Mouse (Mus musculus) neural tube, embryonic 11.5 days (tissue): ENCODE results near the gene Prune1. TPM values are rescaled to one million over a fixed set of nuclear protein-coding genes. Genes with fewer than 3 reads are reported as not detected.
A peak's percentile ranks its signal among the peaks of the same experiment; 100 is the strongest.

Source experiments
- ATAC-seq: fragments of 200-750 bp; cut with Nextera tagmentation; 2 replicates; pipeline ENCODE4 v1.8.0; 2017; ENCODE audit warnings: moderate number of reproducible peaks, mild to moderate bottlenecking, moderate TSS enrichment, moderate library complexity; ENCODE audit not compliant: insufficient read depth, low FRiP score, low TSS enrichment
- DNase-seq: peaks from one replicate; pipeline ENCODE4 v3.0.0-alpha.2; 2015; ENCODE audit warnings: low spot score
- H3K27ac ChIP-seq: fragments of 300-500 bp; sonication (generic); 2 replicates; pipeline ENCODE4 v1.5.1; 2014; ENCODE audit warnings: low read depth, mild to moderate bottlenecking, low read length
- H3K27me3 ChIP-seq: fragments of 300-500 bp; sonication (generic); 2 replicates; pipeline ENCODE4 v1.6.1; 2014; ENCODE audit warnings: mild to moderate bottlenecking, low read length, mixed read lengths; ENCODE audit not compliant: control insufficient read depth, insufficient read depth
- H3K36me3 ChIP-seq: fragments of 300-500 bp; sonication (generic); 2 replicates; pipeline ENCODE4 v1.6.1; 2014; ENCODE audit warnings: mild to moderate bottlenecking, low read length, moderate library complexity, mixed read lengths; ENCODE audit not compliant: control insufficient read depth, insufficient read depth
- H3K4me1 ChIP-seq: fragments of 300-500 bp; sonication (generic); 2 replicates; pipeline ENCODE4 v1.6.1; 2014; ENCODE audit warnings: low read length, mixed read lengths; ENCODE audit not compliant: control insufficient read depth, insufficient read depth
- H3K4me2 ChIP-seq: fragments of 300-500 bp; sonication (generic); 2 replicates; pipeline ENCODE4 v1.6.1; 2014; ENCODE audit warnings: low read depth, mild to moderate bottlenecking, moderate library complexity
- H3K4me3 ChIP-seq: fragments of 300-500 bp; sonication (generic); 2 replicates; pipeline ENCODE4 v1.5.1; 2014; ENCODE audit warnings: low read depth, low read length
- H3K9ac ChIP-seq: fragments of 300-500 bp; sonication (generic); 2 replicates; pipeline ENCODE4 v1.6.1; 2014; ENCODE audit warnings: mild to moderate bottlenecking, low read length
- H3K9me3 ChIP-seq: fragments of 300-500 bp; sonication (generic); 2 replicates; pipeline ENCODE4 v1.6.1; 2016; ENCODE audit warnings: low read length; ENCODE audit not compliant: control insufficient read depth
- WGBS: fragments of 180-500 bp; shearing (Covaris S2); extraction: QIAGEN DNeasy Blood & Tissue Kit; methylation state at CpG from one replicate; pipeline ENCODE4 v1.1.7; 2014; 5-methylcytosine and 5-hydroxymethylcytosine counted together
- polyA plus RNA-seq: library from polyadenylated mRNA; unstranded; fragments of >200 nt; fragmentation: Nextera tagmentation; extraction: Ambion mirVana; gene quantifications from 2 replicates; pipeline ENCODE4 v1.2.1, GENCODE M21; 2014

The Prune1 gene
- polyA plus RNA-seq, 1 experiment from 2014 or later: 32.4 TPM

DNA sequence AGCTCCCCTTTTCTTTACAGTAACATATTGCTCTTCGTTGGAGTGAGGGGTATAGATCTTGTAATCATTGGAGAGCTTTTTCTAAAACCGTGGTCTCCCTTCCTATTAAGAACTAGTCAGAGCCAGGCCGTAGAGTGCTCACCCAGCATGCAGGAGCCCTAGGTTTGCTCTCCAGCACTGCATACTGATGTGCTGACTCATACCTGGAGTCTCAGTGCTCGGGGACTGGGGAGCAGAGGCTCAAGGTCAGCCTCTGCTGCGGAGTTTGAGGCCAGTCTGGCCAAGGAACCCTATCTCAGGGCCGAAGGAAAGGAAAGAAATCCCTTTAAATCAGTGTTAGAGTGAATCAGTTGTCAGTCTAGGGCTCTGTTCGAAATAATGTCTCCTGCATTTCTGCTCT is 49.1 kb downstream of the Prune1 start:
- no peak overlapping the region for H3K27ac ChIP-seq
- H3K4me3 ChIP-seq: no peak overlapping the region
- no peak overlapping the region for H3K9ac ChIP-seq
- no peaks in the 10 kb centered on the region for H3K9me3 ChIP-seq
- peaks cover 11% of the 10 kb centered on the region for H3K4me1 ChIP-seq
- no peak overlapping the region for H3K4me2 ChIP-seq
- H3K27me3 ChIP-seq: no peaks in the 10 kb centered on the region
- 90% methylated on average over 7 of the region's 7 CpGs for WGBS
- DNase-seq (no peak), ATAC-seq (no peak)
- peaks cover 22% of the 10 kb centered on the region for H3K36me3 ChIP-seq

DNA sequence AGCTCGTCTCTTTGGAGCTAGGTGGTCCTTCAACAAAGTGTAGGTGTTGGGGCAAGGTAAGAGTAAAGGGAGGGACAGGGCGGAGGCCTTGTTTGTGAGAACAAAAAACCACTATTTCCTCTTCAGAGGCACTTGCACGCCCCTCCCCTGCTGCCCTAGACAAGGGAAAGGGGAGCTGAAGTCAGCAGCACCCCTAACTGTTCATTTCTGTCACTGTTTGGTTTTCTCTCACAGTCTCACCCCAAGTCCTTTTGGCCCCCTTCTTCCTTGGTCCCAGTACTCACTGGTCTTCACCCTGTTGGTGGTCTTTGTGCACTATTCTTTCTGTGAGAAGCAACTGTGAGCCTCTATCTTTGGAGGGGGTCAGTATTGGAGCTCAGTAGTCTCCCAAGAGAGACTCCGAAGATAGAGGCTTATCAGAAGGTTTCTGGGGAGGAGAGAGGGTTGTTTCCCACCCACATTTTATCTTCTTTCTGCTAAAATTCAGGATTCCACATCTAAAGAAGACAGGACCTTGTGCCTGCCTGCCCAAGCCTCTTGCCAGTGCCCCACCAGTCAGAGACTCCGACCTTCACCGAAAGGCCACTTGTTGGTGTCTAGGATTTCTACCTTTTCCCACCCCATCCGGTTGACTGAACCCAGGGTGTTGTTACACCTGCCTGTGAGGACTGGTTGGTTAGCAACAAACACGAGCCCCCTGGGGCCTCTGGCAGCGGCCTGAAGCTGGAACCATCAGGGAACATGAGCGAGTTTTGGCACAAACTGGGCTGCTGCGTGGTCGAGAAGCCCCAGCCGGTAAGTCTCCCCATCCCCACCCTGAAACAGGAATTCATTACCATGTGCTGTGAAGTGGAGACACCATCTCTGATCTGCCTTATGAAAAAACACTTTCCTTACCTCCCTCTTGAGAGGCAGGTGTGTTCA is 50.3 kb downstream of the Prune1 start, which contains the start of gene Mllt11:
Mllt11 (minus strand) TSS at position 874 of the 924 bp plus-strand sequence.
- Histone ChIP-seq H3K9me3 (no peaks in the 10 kb centered on the region), H3K4me1 (peaks cover 16% of the 10 kb centered on the region), H3K9ac (peak within 1 kb of the TSS; percentile 44), H3K4me3 (no peak within 1 kb of the TSS), H3K27ac (peak within 1 kb of the TSS; percentile 67), H3K36me3 (peaks cover 22% of the 10 kb centered on the region), H3K27me3 (no peaks in the 10 kb centered on the region), H3K4me2 (peak within 1 kb of the TSS; percentile 81)
- no peak for DNase-seq
- WGBS: 87% methylated on average over 13 of the region's 13 CpGs
- no peak for ATAC-seq

DNA sequence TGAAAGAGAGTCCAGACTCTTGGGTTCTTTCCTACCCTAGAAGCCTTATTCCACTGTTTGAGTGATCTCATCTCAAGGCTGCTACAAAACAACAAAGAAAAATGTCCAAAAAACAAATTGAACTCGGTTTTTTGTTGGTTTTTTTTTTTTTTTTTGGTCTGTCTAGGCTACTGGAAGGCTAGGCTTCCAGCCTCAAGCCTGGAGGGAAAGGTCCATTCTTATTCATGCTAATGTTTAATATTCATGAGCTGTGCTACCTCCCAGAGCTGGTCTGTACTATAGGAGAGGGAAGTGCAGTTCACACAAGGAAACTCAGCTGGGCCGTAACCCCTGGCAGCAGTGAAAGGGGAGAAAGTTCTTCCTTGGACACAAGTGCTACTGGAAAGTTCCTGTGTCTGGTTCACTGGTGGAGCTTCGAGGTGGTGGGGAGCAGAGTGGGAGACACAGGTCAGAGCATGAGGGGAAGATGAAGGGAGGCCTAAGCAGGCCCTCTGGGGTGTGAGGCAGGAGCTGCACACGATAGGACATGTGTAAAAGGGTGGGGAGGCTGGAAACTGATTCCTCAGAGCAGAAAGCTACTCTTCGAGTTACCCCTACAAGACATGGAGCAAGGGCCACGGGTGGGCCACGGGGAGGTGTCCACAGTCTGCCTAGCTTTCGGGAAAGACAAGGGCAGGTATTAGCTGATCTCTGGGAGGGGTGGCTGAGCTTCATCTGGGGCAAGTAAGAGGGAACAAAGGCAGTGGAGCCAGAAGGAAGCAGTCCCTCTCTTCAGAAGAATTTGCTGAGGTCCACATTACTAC is 51.2 kb downstream of the Prune1 start:
- peak overlapping the region; percentile 68 for H3K4me3 ChIP-seq
- H3K9me3 ChIP-seq: no peaks in the 10 kb centered on the region
- H3K9ac ChIP-seq: peak overlapping the region; percentile 76
- H3K4me2 ChIP-seq: peak overlapping the region; percentile 81
- WGBS: 38% methylated on average over 8 of the region's 8 CpGs
- H3K27me3 ChIP-seq: no peaks in the 10 kb centered on the region
- DNase-seq: peak; percentile 36
- H3K4me1 ChIP-seq: peaks cover 19% of the 10 kb centered on the region
- peaks cover 22% of the 10 kb centered on the region for H3K36me3 ChIP-seq
- peak; percentile 31; the same call in 1 of the 2 replicates for ATAC-seq
- H3K27ac ChIP-seq: peak overlapping the region; percentile 67

DNA sequence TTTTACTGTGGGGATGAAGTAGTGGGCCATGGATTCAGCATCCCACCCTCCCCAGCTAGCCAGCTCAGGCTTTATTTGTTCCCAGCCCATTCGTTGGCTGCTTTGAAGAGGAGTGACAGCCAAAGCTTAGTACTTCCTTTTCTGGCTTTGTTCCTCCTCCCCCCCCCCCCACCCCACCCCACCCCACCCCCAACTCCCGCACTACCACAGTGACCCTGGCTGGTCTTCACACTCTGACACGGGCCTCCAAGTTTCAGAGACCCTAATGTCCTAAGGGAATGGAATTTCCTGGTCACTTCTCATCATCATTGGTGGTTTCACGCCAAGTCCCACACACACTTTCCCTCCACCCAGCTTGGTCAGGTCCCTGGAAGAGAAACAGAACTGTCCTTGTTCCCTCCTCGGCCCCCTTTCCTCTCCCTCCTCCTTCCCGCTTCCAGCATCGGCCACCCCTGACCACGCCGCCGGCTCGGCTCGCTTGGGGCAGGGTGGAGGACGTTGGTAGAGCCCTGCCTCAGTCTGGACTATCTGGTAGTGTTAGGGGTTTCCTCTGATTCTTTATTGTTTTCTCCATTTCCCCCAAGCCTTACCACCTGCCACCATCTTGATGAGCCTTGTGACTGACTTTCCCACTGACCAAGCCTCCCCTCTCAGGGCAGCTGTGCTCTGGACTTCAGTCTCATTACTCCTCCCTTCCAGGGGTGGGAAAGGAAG is 51.9 kb downstream of the Prune1 start:
- DNase-seq: peak; percentile 57
- 2% methylated on average over 13 of the region's 13 CpGs for WGBS

DNA sequence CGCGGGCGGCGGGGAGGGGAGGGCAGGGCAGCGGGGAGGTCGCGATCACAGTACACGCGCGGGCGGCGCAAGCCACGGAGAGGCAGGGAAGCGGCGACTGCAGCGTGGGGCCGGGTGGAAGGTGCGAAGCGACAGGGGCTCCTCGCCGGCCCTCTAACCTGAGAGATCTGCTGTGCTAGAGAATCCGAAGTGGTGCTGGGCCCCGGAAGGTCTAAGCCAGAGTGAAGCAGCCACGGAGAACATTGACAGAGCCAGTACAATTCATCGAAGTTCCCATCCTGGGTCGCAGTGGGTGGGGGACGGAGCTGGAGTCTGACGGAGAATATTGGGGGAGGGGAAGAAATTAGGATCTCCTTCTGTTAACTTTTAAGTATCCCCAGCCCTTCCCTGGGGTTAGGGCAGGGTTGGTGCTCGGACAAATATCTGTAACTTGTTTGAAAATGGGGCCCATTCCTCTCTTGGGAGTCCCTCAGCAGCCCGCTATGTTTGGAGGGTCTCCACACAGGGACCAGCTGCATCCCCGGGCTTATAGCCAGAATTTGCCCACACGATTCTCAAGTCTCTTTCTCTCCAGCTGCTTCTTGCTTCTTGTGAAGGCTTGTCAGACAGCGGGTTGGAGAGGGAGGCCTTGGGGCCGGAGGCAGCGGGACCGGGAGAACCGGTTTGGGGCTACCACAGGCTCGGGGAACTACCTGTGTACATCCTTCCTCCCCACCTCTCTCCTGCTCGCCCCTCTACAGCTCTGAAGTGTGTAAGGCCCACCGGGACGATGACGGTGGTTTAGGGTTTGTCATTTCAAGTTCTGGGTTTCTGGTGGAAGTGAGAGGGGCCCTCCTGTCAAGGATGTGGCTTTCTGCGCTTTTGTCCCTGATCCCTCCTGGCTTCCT is 52.7 kb downstream of the Prune1 start:
- Histone ChIP-seq H3K9ac (peak overlapping the region; percentile 76), H3K27me3 (no peaks in the 10 kb centered on the region), H3K36me3 (peaks cover 17% of the 10 kb centered on the region), H3K27ac (peak overlapping the region; percentile 94), H3K4me3 (peak overlapping the region; percentile 68), H3K4me2 (peak overlapping the region; percentile 81), H3K4me1 (peaks cover 24% of the 10 kb centered on the region), H3K9me3 (no peaks in the 10 kb centered on the region)
- DNase-seq: peak; percentile 51
- ATAC-seq: no peak; the same call in 1 of the 2 replicates
- under 1% methylated on average over 43 of the region's 43 CpGs for WGBS

More for the DNA sequence above, 51.9 kb downstream of the Prune1 start:
- 0 out of 2 replicates have a peak, but pooled peaks have one; percentile 6 for ATAC-seq
- peak overlapping the region; percentile 94 for H3K27ac ChIP-seq
- peaks cover 19% of the 10 kb centered on the region for H3K4me1 ChIP-seq
- H3K9ac ChIP-seq: peak overlapping the region; percentile 76
- H3K4me2 ChIP-seq: peak overlapping the region; percentile 81
- H3K9me3 ChIP-seq: no peaks in the 10 kb centered on the region
- H3K4me3 ChIP-seq: peak overlapping the region; percentile 68
- no peaks in the 10 kb centered on the region for H3K27me3 ChIP-seq
- H3K36me3 ChIP-seq: peaks cover 19% of the 10 kb centered on the region

DNA sequence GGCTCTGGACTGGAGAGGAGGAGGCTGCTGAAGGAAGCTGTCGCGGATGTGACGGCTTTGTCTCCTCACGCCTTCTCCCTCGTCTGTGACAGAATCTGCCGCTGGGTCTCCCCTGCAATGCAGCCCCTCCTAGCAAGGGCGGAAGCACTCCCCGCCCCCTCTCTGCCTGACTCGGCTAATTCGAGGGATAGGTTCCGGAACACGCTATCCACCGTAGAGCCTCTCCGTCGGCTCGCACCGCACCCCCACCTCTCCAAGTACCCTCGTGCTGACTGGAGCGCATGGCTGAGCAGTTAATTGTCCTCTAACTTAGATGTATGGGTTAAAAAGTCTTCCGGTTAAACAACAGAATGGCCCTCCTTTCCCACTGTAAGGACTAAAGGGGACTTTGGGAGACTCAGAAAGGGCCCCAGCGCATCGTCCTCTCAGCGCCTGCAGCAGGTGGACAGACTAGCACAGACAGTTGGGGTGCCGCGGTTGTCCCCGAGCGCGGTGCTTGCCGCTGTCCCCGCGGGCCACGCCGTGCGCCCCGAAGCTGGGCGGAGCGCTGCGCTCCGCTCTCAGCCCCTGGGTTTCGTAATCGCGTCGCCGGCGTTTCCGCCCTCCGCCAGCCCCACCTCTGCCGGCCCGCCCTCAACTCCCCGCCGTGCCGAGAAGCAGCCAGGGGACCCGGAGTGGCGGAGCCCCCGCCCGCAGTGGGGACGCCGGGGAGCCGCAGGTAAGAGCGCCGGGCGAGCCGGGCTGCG is 53.6 kb downstream of the Prune1 start, which contains the start of gene Cdc42se1:
Cdc42se1 (plus strand) TSS at position 585 of the 746 bp plus-strand sequence.
- DNase-seq (peak; percentile 90), ATAC-seq (peak; percentile 86)
- no peaks in the 10 kb centered on the region for H3K9me3 ChIP-seq
- under 1% methylated on average over 56 of the region's 64 CpGs for WGBS
- peak within 1 kb of the TSS; percentile 68 for H3K4me3 ChIP-seq
- peak within 1 kb of the TSS; percentile 76 for H3K9ac ChIP-seq
- H3K4me1 ChIP-seq: peaks cover 24% of the 10 kb centered on the region
- H3K27me3 ChIP-seq: no peaks in the 10 kb centered on the region
- peak within 1 kb of the TSS; percentile 81 for H3K4me2 ChIP-seq
- peaks cover 12% of the 10 kb centered on the region for H3K36me3 ChIP-seq
- peak within 1 kb of the TSS; percentile 94 for H3K27ac ChIP-seq

DNA sequence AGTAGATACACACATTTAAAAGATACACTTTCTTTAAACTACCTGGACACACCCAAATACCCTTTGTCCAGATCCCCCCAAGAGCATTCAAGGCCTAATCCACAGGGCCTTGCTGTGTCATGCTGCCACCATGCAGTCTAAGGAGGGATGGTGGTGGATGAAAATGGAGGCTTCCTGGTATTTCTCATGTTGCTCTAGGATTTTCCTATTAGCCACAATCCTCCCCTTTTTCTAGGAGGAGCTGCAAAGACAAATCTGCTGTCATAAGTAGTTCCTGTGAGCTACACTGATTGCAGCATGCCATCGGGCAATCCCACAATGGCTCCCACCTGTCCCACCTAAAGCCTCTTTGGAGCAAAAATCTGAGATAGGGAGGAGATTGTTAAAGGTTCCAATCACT is 54.7 kb downstream of the Prune1 start:
- Histone ChIP-seq H3K4me1 (peaks cover 24% of the 10 kb centered on the region), H3K9ac (peak overlapping the region; percentile 76), H3K4me2 (peak overlapping the region; percentile 81), H3K27me3 (no peaks in the 10 kb centered on the region), H3K9me3 (no peaks in the 10 kb centered on the region), H3K36me3 (peaks cover 9% of the 10 kb centered on the region), H3K27ac (peak overlapping the region; percentile 94; the same call in 1 of the 2 replicates), H3K4me3 (peak overlapping the region; percentile 68)
- DNase-seq (no peak), ATAC-seq (no peak)
- WGBS: 16% methylated on average over 1 of the region's 1 CpGs
